Mouse (Mus musculus): ENCODE data around the gene Slc35a1. TPM values are rescaled to one million over a fixed set of nuclear protein-coding genes. Genes with fewer than 3 reads are reported as not detected.
A peak's percentile ranks its signal among the peaks of the same experiment; 100 is the strongest.
"Not testable (repeated sequence)": the region's sequence is repeated elsewhere in the genome, so short reads cannot be mapped to it uniquely, and the experiment has no call there.

Slc35a1 gene
- total and polyA plus RNA-seq, 3 experiments, result 18.2 to 26.2 (median 19.7) TPM

DNA sequence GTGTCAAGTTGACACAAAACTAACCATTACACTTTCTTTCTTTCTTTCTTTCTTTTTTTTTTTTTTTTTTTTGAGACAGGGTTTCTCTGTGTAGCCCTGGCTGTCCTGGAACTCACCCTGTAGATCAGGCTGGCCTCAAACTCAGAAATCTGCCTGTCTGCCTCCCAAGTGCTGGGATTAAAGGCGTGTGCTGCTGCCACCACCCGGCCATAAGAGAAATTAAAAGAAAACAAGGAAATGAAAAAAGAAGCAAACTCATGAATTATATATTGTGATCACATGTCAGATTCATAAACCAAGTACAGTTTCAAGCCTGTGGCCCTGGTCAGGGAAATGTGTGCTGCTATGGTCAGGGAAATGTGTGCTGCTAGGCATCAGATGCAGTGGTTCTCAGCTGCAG is 46.2 kb upstream of the Slc35a1 start:
- H3K9me3 ChIP-seq (replicated peaks; ENCODE audit: low read length); H3K27ac ChIP-seq (ENCODE audit: insufficient read depth, low read depth); in situ Hi-C loops (cut with MboI; ENCODE audit: low pct_ligation_motif_present, low pct_unique_long_range_greater_than_20kb, low sequenced_read_pairs); H3K36me3 ChIP-seq (replicated peaks in 1 of 2; ENCODE audit: control insufficient read depth in 1 of 2, insufficient read depth in 1 of 2, low read length in 1 of 2); H3K79me2 ChIP-seq (replicated peaks; ENCODE audit: control insufficient read depth, extremely low read depth, insufficient read depth, poor library complexity, severe bottlenecking); H3K4me3 ChIP-seq (replicated peaks in 1 of 3; ENCODE audit: low read depth in 2 of 3, low read length in 2 of 3, poor library complexity in 1 of 3); H3K4me2 ChIP-seq (ENCODE audit: insufficient read depth, low read depth, poor library complexity, severe bottlenecking); dilution Hi-C loops (cut with MboI; ENCODE audit: extremely low pct_ligation_motif_present, extremely low pct_unique_long_range_greater_than_20kb, low sequenced_read_pairs); H3K9ac ChIP-seq (ENCODE audit: insufficient read depth, low read depth); H3K4me1 ChIP-seq (ENCODE audit: control insufficient read depth in 1 of 2, insufficient read depth in 2 of 2): not testable (repeated sequence)
- peak; percentile 20 for DNase-seq (ENCODE audit: extremely low read depth)
- H3K27me3 ChIP-seq (replicated peaks), result peaks cover 11% of the 10 kb centered on the region
- TF ChIP-seq CTCF (conservative IDR thresholded peaks at IDR 0.05 in 1 of 2, IDR thresholded peaks at IDR 0.05 in 1 of 2; ENCODE audit: low read depth in 2 of 2, low read length in 2 of 2) (peak in 1 of 2 experiments; percentile 62; a peak in 2 of 4 replicates), RAD21 (IDR thresholded peaks at IDR 0.05; ENCODE audit: low read depth, low read length) (peak; percentile 55), SMC3 (IDR thresholded peaks at IDR 0.05; ENCODE audit: low read depth, low read length) (peak; percentile 48)

DNA sequence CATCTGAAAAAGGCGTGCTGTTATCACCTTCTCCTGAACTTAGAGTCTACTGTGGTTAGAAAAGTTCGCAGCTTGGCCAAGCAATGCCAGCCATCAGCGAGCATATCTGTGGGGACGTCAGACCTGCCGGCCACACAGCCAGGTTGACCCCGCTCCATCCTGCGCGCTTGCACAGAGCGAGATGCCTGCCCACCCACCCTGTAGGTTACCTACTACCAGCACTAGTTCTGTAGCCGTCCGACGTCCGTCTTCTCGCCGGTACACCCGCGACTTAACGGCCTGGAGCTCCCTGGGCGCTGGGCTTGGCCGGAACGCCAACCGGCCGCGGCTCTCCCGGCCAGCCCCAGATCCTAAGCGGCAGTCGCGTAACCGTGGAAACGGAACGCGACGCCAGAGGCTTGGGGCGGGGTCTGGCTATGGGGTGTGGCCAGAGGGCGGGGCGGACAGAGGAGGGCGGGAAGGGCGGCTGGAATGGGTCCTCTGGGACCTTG is 42.7 kb upstream of the Slc35a1 start, which contains the start of gene Cfap206:
TSS of gene Cfap206 (minus strand) at position 356 of the 491 bp plus-strand sequence.
- Histone ChIP-seq H3K27me3 (replicated peaks) (peaks cover 7% of the 10 kb centered on the region), H3K4me2 (ENCODE audit: insufficient read depth, low read depth, poor library complexity, severe bottlenecking) (peak within 1 kb of the TSS; percentile 87), H3K27ac (ENCODE audit: insufficient read depth, low read depth) (no peak within 1 kb of the TSS), H3K9ac (ENCODE audit: insufficient read depth, low read depth) (no peak within 1 kb of the TSS), H3K4me3 (replicated peaks in 1 of 3; ENCODE audit: low read depth in 2 of 3, low read length in 2 of 3, poor library complexity in 1 of 3) (peak within 1 kb of the TSS in 2 of 3 experiments; percentile 4 to 57), H3K36me3 (replicated peaks in 1 of 2; ENCODE audit: control insufficient read depth in 1 of 2, insufficient read depth in 1 of 2, low read length in 1 of 2) (no peaks in the 10 kb centered on the region), H3K9me3 (replicated peaks; ENCODE audit: low read length) (no peaks in the 10 kb centered on the region), H3K4me1 (ENCODE audit: control insufficient read depth in 1 of 2, insufficient read depth in 2 of 2) (peaks cover 0 to 13% of the 10 kb centered on the region in 2 experiments; a peak in 2 of 4 replicates), H3K79me2 (replicated peaks; ENCODE audit: control insufficient read depth, extremely low read depth, insufficient read depth, poor library complexity, severe bottlenecking) (no peaks in the 10 kb centered on the region)
- DNase-seq (ENCODE audit: extremely low read depth), result peak; percentile 60
- TF ChIP-seq HCFC1 (IDR thresholded peaks at IDR 0.05; ENCODE audit: low read depth, low read length), result no peak
- TF ChIP-seq MAZ (IDR thresholded peaks at IDR 0.05; ENCODE audit: low read depth, low read length), result no peak
- no peak for TF ChIP-seq SIN3A (IDR thresholded peaks at IDR 0.05; ENCODE audit: low read length)
- TF ChIP-seq CHD2 (IDR thresholded peaks at IDR 0.05; ENCODE audit: low read length), result no peak
- no peak for TF ChIP-seq PAX5 (IDR thresholded peaks at IDR 0.05; ENCODE audit: low read length)
- peak; percentile 64 for TF ChIP-seq MXI1 (IDR thresholded peaks at IDR 0.05; ENCODE audit: low read depth, low read length)
- TF ChIP-seq NELFE (IDR thresholded peaks at IDR 0.05; ENCODE audit: low read depth, low read length), result no peak
- TF ChIP-seq ETS1 (conservative IDR thresholded peaks at IDR 0.05; ENCODE audit: low read depth, low read length), result no peak
- TF ChIP-seq MYC (IDR thresholded peaks at IDR 0.05; ENCODE audit: low read depth, low read length), result no peak
- 0 out of 2 replicates have a peak, but pooled peaks have one; percentile 30 for TF ChIP-seq ELF1 (IDR thresholded peaks at IDR 0.05; ENCODE audit: low read depth, low read length)
- no peak for TF ChIP-seq TCF12 (IDR thresholded peaks at IDR 0.05; ENCODE audit: low read depth, low read length)
- no peak for TF ChIP-seq KAT2A (IDR thresholded peaks at IDR 0.05; ENCODE audit: insufficient replicate concordance, low read length)
- no peak for TF ChIP-seq POLR2AphosphoS2 (IDR thresholded peaks at IDR 0.05; ENCODE audit: low read depth, low read length)
- TF ChIP-seq JUN (IDR thresholded peaks at IDR 0.05; ENCODE audit: insufficient read depth, low read depth, low read length), result no peak
- dilution Hi-C loops (cut with MboI; ENCODE audit: extremely low pct_ligation_motif_present, extremely low pct_unique_long_range_greater_than_20kb, low sequenced_read_pairs), result no loop called here
- in situ Hi-C loops (cut with MboI; ENCODE audit: low pct_ligation_motif_present, low pct_unique_long_range_greater_than_20kb, low sequenced_read_pairs), result no loop called here
